9 mouse cellular contexts compared by ENCODE assay signal in the genomic region with DNA sequence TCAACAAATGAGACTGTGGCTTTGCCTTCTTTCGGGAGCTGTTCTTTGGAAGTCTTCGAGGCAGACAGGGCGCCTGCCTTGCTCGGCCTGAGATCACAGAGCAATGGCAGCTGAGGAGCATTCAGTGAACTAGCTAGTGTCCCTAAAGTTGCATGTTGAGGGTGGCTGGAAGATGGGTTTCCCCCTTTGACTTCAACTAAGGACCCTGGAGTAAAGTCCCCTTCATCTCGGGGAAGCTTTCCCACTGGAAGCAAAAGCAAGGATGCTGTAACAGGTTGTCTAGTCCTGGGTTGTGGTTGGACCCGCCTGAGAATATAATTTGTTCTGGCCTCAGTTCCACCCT.
DNase-seq lines count a peak whose midpoint lies in the region; ATAC-seq and TF ChIP-seq lines count a peak whose summit lies in the region.
"Had no signal": no experiment of that assay in that cellular context is flagged by ENCODE, and none has a peak within 500 bp of the region (broad histone marks: within the 10 kb centered on the region; RNA-seq: fewer than 3 reads in every experiment).

No protein-coding gene starts in this region.

- peak overlapping the region; percentile 71 for H3K9ac ChIP-seq in embryonic facial prominence, embryonic 14.5 days (ENCODE audit: low read depth, low read length)
- peak overlapping the region; percentile 71 for H3K9ac ChIP-seq in hindbrain, postnatal 0 days (replicated peaks; ENCODE audit: low read length)
- H3K9ac ChIP-seq in midbrain, postnatal 0 days (replicated peaks; ENCODE audit: low read length, poor library complexity, severe bottlenecking), result peak overlapping the region; percentile 77

- ATAC-seq in embryonic facial prominence, embryonic 14.5 days (ENCODE audit: low read depth), result no peak
- ATAC-seq in hindbrain, postnatal 0 days, result no peak
- ATAC-seq in midbrain, postnatal 0 days (ENCODE audit: low FRiP score), result no peak
- ATAC-seq in inflammation-experienced regulatory T-cells, adult 6 months, result no peak

- H3K4me2 ChIP-seq in embryonic facial prominence, embryonic 14.5 days (ENCODE audit: low read depth, low read length), result peak overlapping the region; percentile 100
- peak overlapping the region; percentile 97 for H3K4me2 ChIP-seq in hindbrain, postnatal 0 days (ENCODE audit: low read depth, low read length)
- peak overlapping the region; percentile 99 for H3K4me2 ChIP-seq in midbrain, postnatal 0 days (ENCODE audit: low read depth, low read length, poor library complexity, severe bottlenecking)

- H3K27ac ChIP-seq in layer of hippocampus, adult 2 months, result peak overlapping the region; percentile 94
- H3K27ac ChIP-seq in embryonic facial prominence, embryonic 14.5 days (replicated peaks; ENCODE audit: low read depth, low read length), result no peak overlapping the region
- no peak overlapping the region for H3K27ac ChIP-seq in hindbrain, postnatal 0 days
- H3K27ac ChIP-seq in midbrain, postnatal 0 days (ENCODE audit: low read depth, low read length), result no peak overlapping the region

- H3K27me3 ChIP-seq in embryonic facial prominence, embryonic 14.5 days (replicated peaks; ENCODE audit: control insufficient read depth, insufficient read depth, low read length), result peaks cover 15% of the 10 kb centered on the region; the same call in 1 of the 2 replicates
- H3K27me3 ChIP-seq in hindbrain, postnatal 0 days (ENCODE audit: insufficient read depth, low read length), result no peaks in the 10 kb centered on the region
- no peaks in the 10 kb centered on the region for H3K27me3 ChIP-seq in midbrain, postnatal 0 days (ENCODE audit: insufficient read depth, low read length)

- 19% methylated on average over 6 of the region's 6 CpGs for WGBS in embryonic facial prominence, embryonic 14.5 days
- 20% methylated on average over 6 of the region's 6 CpGs for WGBS in hindbrain, postnatal 0 days
- 22% methylated on average over 6 of the region's 6 CpGs for WGBS in midbrain, postnatal 0 days

- no peak for TF ChIP-seq CTCF in layer of hippocampus, adult 2 months (conservative IDR thresholded peaks at IDR 0.05)
- no peak for TF ChIP-seq CTCF in hindbrain, postnatal 0 days (IDR thresholded peaks at IDR 0.05; ENCODE audit: low read depth)
- TF ChIP-seq CTCF in midbrain, postnatal 0 days (IDR thresholded peaks at IDR 0.05), result no peak

- DNase-seq in layer of hippocampus, adult 2 months (ENCODE audit: low spot score in 2 of 2), result no peak
- no peak for DNase-seq in layer of hippocampus, adult 18-20 months (ENCODE audit: low spot score in 2 of 2)
- no peak for DNase-seq in embryonic facial prominence, embryonic 14.5 days (ENCODE audit: low spot score)
- no peak for DNase-seq in hindbrain, postnatal 0 days (ENCODE audit: low spot score)
- DNase-seq in midbrain, postnatal 0 days (ENCODE audit: low spot score), result no peak
- DNase-seq in gastrocnemius, postnatal 10 days, result no peak
- no peak for DNase-seq in thymus, postnatal 36 days
- DNase-seq: thymus, adult 2 months had no signal

- H3K36me3 ChIP-seq in embryonic facial prominence, embryonic 14.5 days (ENCODE audit: control insufficient read depth, insufficient read depth, low read length), result no peaks in the 10 kb centered on the region
- H3K36me3 ChIP-seq in hindbrain, postnatal 0 days (ENCODE audit: insufficient read depth, low read length), result no peaks in the 10 kb centered on the region
- no peaks in the 10 kb centered on the region for H3K36me3 ChIP-seq in midbrain, postnatal 0 days (ENCODE audit: insufficient read depth, low read length)

- peaks cover 12% of the 10 kb centered on the region; the same call in 1 of the 2 replicates for H3K4me1 ChIP-seq in embryonic facial prominence, embryonic 14.5 days (ENCODE audit: control insufficient read depth, insufficient read depth, low read length)
- H3K4me1 ChIP-seq in hindbrain, postnatal 0 days (ENCODE audit: insufficient read depth, low read length), result 0 out of 2 replicates have a peak, but pooled peaks cover 13% of the 10 kb centered on the region
- H3K4me1 ChIP-seq in midbrain, postnatal 0 days (ENCODE audit: insufficient read depth, low read length), result peaks cover 9% of the 10 kb centered on the region; the same call in 1 of the 2 replicates

- H3K9me3 ChIP-seq in embryonic facial prominence, embryonic 14.5 days (ENCODE audit: control insufficient read depth, low read length), result no peaks in the 10 kb centered on the region
- H3K9me3 ChIP-seq in hindbrain, postnatal 0 days (ENCODE audit: low read length), result no peaks in the 10 kb centered on the region
- no peaks in the 10 kb centered on the region for H3K9me3 ChIP-seq in midbrain, postnatal 0 days (ENCODE audit: low read length)

- H3K4me3 ChIP-seq in layer of hippocampus, adult 2 months, result peak overlapping the region; percentile 68
- H3K4me3 ChIP-seq in embryonic facial prominence, embryonic 14.5 days (ENCODE audit: low read depth, low read length), result peak overlapping the region; percentile 66
- peak overlapping the region; percentile 67 for H3K4me3 ChIP-seq in hindbrain, postnatal 0 days (ENCODE audit: low read length)
- H3K4me3 ChIP-seq in midbrain, postnatal 0 days (ENCODE audit: low read depth, low read length), result peak overlapping the region; percentile 79
